Mouse (Mus musculus) neural tube, embryonic 13.5 days (tissue): Measurements from ENCODE around the gene Gsta2. TPM values are rescaled to one million over a fixed set of nuclear protein-coding genes. Genes with fewer than 3 reads are reported as not detected.
"Not testable (repeated sequence)": the region's sequence is repeated elsewhere in the genome, so short reads cannot be mapped to it uniquely, and the experiment has no call there.

Source experiments
- ATAC-seq: fragments of 200-750 bp; cut with Nextera tagmentation; 2 replicates; pipeline ENCODE4 v1.8.0; 2017; ENCODE audit warnings: low read depth, mild to moderate bottlenecking, moderate TSS enrichment, moderate library complexity
- H3K27ac ChIP-seq: fragments of 300-500 bp; sonication (generic); replicated peaks from 2 replicates; pipeline ENCODE4 v1.5.1; 2015; ENCODE audit warnings: moderate library complexity, mild to moderate bottlenecking, inconsistent platforms
- H3K27me3 ChIP-seq: fragments of 300-500 bp; sonication (generic); 2 replicates; pipeline ENCODE4 v1.6.1; 2015; ENCODE audit warnings: mild to moderate bottlenecking, inconsistent platforms
- H3K36me3 ChIP-seq: fragments of 300-500 bp; sonication (generic); 2 replicates; pipeline ENCODE4 v1.6.1; 2015; ENCODE audit warnings: mild to moderate bottlenecking, inconsistent platforms
- H3K4me1 ChIP-seq: fragments of 300-500 bp; sonication (generic); replicated peaks from 2 replicates; pipeline ENCODE4 v1.6.1; 2015; ENCODE audit warnings: inconsistent platforms
- H3K4me2 ChIP-seq: fragments of 300-500 bp; sonication (generic); 2 replicates; pipeline ENCODE4 v1.6.1; 2015; ENCODE audit warnings: inconsistent platforms, mild to moderate bottlenecking, moderate library complexity
- H3K4me3 ChIP-seq: fragments of 300-500 bp; sonication (generic); 2 replicates; pipeline ENCODE4 v1.5.1; 2015; ENCODE audit warnings: mild to moderate bottlenecking, inconsistent platforms
- H3K9ac ChIP-seq: fragments of 300-500 bp; sonication (generic); 2 replicates; pipeline ENCODE4 v1.6.1; 2015; ENCODE audit warnings: moderate library complexity, mild to moderate bottlenecking, inconsistent platforms
- H3K9me3 ChIP-seq: fragments of 300-500 bp; sonication (generic); 2 replicates; pipeline ENCODE4 v1.6.1; 2016; ENCODE audit warnings: inconsistent platforms
- WGBS: fragments of 180-500 bp; shearing (Covaris S2); methylation state at CpG from one replicate; pipeline ENCODE4 v1.1.7; 2015; 5-methylcytosine and 5-hydroxymethylcytosine counted together
- polyA plus RNA-seq: library from polyadenylated mRNA; unstranded; fragments of >200 nt; fragmentation: Nextera tagmentation; extraction: Ambion mirVana; gene quantifications from 2 replicates; pipeline ENCODE4 v1.2.1, GENCODE M21; 2015

The Gsta2 gene
- polyA plus RNA-seq, 1 experiment from 2014 or later = not detected

- H3K27ac ChIP-seq = no peak overlapping the region
- H3K4me3 ChIP-seq = peak overlapping the region; percentile 37
- 41% methylated on average over 8 of the region's 8 CpGs for WGBS
Measured at GRCm38 (mm10) chr9:78377546-78377945, 22.0 kb upstream of the Gsta2 start.

GRCm38 (mm10) chr9:78375486-78375885, 19.9 kb upstream of the Gsta2 start:
- Histone ChIP-seq H3K4me2 (no peak overlapping the region), H3K9me3 (no peaks in the 10 kb centered on the region), H3K27ac (no peak overlapping the region), H3K36me3 (no peaks in the 10 kb centered on the region), H3K27me3 (0 out of 2 replicates have a peak, but pooled peaks cover 10% of the 10 kb centered on the region), H3K4me1 (peaks cover 13% of the 10 kb centered on the region), H3K9ac (no peak overlapping the region), H3K4me3 (no peak overlapping the region)
- 81% methylated on average over 4 of the region's 4 CpGs for WGBS
- ATAC-seq = no peak

More at GRCm38 (mm10) chr9:78377546-78377945, 22.0 kb upstream of the Gsta2 start:
- H3K4me2 ChIP-seq = peak overlapping the region; percentile 64
- 0 out of 2 replicates have a peak, but pooled peaks cover 10% of the 10 kb centered on the region for H3K27me3 ChIP-seq
- no peaks in the 10 kb centered on the region for H3K36me3 ChIP-seq
- ATAC-seq = no peak
- H3K9ac ChIP-seq = peak overlapping the region; percentile 65; the same call in 1 of the 2 replicates
- peaks cover 13% of the 10 kb centered on the region for H3K4me1 ChIP-seq
- no peaks in the 10 kb centered on the region for H3K9me3 ChIP-seq

GRCm38 (mm10) chr9:78374885-78375389, 19.3 kb upstream of the Gsta2 start:
- no peaks in the 10 kb centered on the region for H3K9me3 ChIP-seq
- H3K36me3 ChIP-seq = no peaks in the 10 kb centered on the region
- WGBS = 81% methylated on average over 1 of the region's 1 CpGs
- 0 out of 2 replicates have a peak, but pooled peaks cover 9% of the 10 kb centered on the region for H3K27me3 ChIP-seq
- no peak for ATAC-seq
- peaks cover 13% of the 10 kb centered on the region for H3K4me1 ChIP-seq
- H3K4me2 ChIP-seq = no peak overlapping the region
- no peak overlapping the region for H3K4me3 ChIP-seq
- no peak overlapping the region for H3K27ac ChIP-seq
- H3K9ac ChIP-seq = no peak overlapping the region

GRCm38 (mm10) chr9:78374397-78374796, 18.8 kb upstream of the Gsta2 start:
- no peaks in the 10 kb centered on the region for H3K36me3 ChIP-seq
- no peak overlapping the region for H3K9ac ChIP-seq
- H3K9me3 ChIP-seq = no peaks in the 10 kb centered on the region
- no peak for ATAC-seq
- peaks cover 13% of the 10 kb centered on the region for H3K4me1 ChIP-seq
- H3K27ac ChIP-seq = no peak overlapping the region
- 0 out of 2 replicates have a peak, but pooled peaks cover 4% of the 10 kb centered on the region for H3K27me3 ChIP-seq
- 57% methylated on average over 5 of the region's 5 CpGs for WGBS
- H3K4me2 ChIP-seq = no peak overlapping the region
- no peak overlapping the region for H3K4me3 ChIP-seq

- Histone ChIP-seq H3K9me3 (no peaks in the 10 kb centered on the region), H3K4me3 (no peak overlapping the region), H3K9ac (no peak overlapping the region), H3K36me3 (no peaks in the 10 kb centered on the region), H3K27me3 (no peaks in the 10 kb centered on the region), H3K27ac (no peak overlapping the region), H3K4me1 (peaks cover 6% of the 10 kb centered on the region), H3K4me2 (no peak overlapping the region)
- WGBS = 87% methylated on average over 10 of the region's 10 CpGs
- ATAC-seq = no peak
Measured at GRCm38 (mm10) chr9:78372827-78373504, 17.4 kb upstream of the Gsta2 start.

- Histone ChIP-seq H3K4me1 (no peaks in the 10 kb centered on the region), H3K27ac (no peak overlapping the region), H3K4me2 (no peak overlapping the region), H3K9me3 (no peaks in the 10 kb centered on the region), H3K36me3 (no peaks in the 10 kb centered on the region), H3K27me3 (no peaks in the 10 kb centered on the region), H3K4me3 (no peak overlapping the region), H3K9ac (no peak overlapping the region)
- no peak for ATAC-seq
- 94% methylated on average over 3 of the region's 3 CpGs for WGBS
Measured at GRCm38 (mm10) chr9:78371441-78371840, 15.9 kb upstream of the Gsta2 start.

- 90% methylated on average over 7 of the region's 7 CpGs for WGBS
- H3K4me3 ChIP-seq = no peak overlapping the region
Measured at GRCm38 (mm10) chr9:78369786-78370185, 14.2 kb upstream of the Gsta2 start.

GRCm38 (mm10) chr9:78369349-78369748, 13.8 kb upstream of the Gsta2 start:
- Histone ChIP-seq H3K4me3 (no peak overlapping the region), H3K27ac (no peak overlapping the region), H3K27me3 (no peaks in the 10 kb centered on the region), H3K4me2 (no peak overlapping the region), H3K4me1 (no peaks in the 10 kb centered on the region), H3K36me3 (no peaks in the 10 kb centered on the region), H3K9ac (no peak overlapping the region), H3K9me3 (no peaks in the 10 kb centered on the region)
- 89% methylated on average over 2 of the region's 2 CpGs for WGBS
- no peak for ATAC-seq

More at GRCm38 (mm10) chr9:78369786-78370185, 14.2 kb upstream of the Gsta2 start:
- Histone ChIP-seq H3K9ac (no peak overlapping the region), H3K9me3 (no peaks in the 10 kb centered on the region), H3K36me3 (no peaks in the 10 kb centered on the region), H3K27ac (no peak overlapping the region), H3K4me1 (no peaks in the 10 kb centered on the region), H3K27me3 (no peaks in the 10 kb centered on the region), H3K4me2 (no peak overlapping the region)
- no peak for ATAC-seq

- WGBS = 84% methylated on average over 3 of the region's 3 CpGs
- Histone ChIP-seq H3K9me3 (no peaks in the 10 kb centered on the region), H3K4me1 (no peaks in the 10 kb centered on the region), H3K27me3 (no peaks in the 10 kb centered on the region), H3K27ac (no peak overlapping the region), H3K36me3 (no peaks in the 10 kb centered on the region), H3K9ac (no peak overlapping the region), H3K4me3 (no peak overlapping the region), H3K4me2 (no peak overlapping the region)
- no peak for ATAC-seq
Measured at GRCm38 (mm10) chr9:78368671-78369293, 13.2 kb upstream of the Gsta2 start.

GRCm38 (mm10) chr9:78367959-78368358, 12.4 kb upstream of the Gsta2 start, which contains the start of gene Dppa5a:
Gene Dppa5a (minus strand): TSS chr9:78368177.
- H3K27ac ChIP-seq, H3K4me1 ChIP-seq, H3K36me3 ChIP-seq, H3K9ac ChIP-seq, H3K9me3 ChIP-seq, H3K27me3 ChIP-seq, H3K4me3 ChIP-seq, H3K4me2 ChIP-seq, ATAC-seq: not testable (repeated sequence)
- 89% methylated on average over 16 of the region's 16 CpGs for WGBS

- Histone ChIP-seq H3K4me1 (no peaks in the 10 kb centered on the region), H3K36me3 (no peaks in the 10 kb centered on the region), H3K9ac (no peak overlapping the region), H3K9me3 (no peaks in the 10 kb centered on the region), H3K4me3 (no peak overlapping the region), H3K4me2 (no peak overlapping the region), H3K27me3 (no peaks in the 10 kb centered on the region), H3K27ac (no peak overlapping the region)
- 81% methylated on average over 13 of the region's 13 CpGs for WGBS
- ATAC-seq = no peak
Measured at GRCm38 (mm10) chr9:78365850-78366544, 10.4 kb upstream of the Gsta2 start.

- no peak overlapping the region for H3K4me3 ChIP-seq
- no peaks in the 10 kb centered on the region for H3K4me1 ChIP-seq
- no peaks in the 10 kb centered on the region for H3K27me3 ChIP-seq
- ATAC-seq = no peak
- 86% methylated on average over 6 of the region's 6 CpGs for WGBS
- H3K4me2 ChIP-seq = no peak overlapping the region
- H3K27ac ChIP-seq = no peak overlapping the region
- no peaks in the 10 kb centered on the region for H3K9me3 ChIP-seq
- H3K9ac ChIP-seq = no peak overlapping the region
- no peaks in the 10 kb centered on the region for H3K36me3 ChIP-seq
Measured at GRCm38 (mm10) chr9:78364701-78365100, 9.1 kb upstream of the Gsta2 start.
